Mouse (Mus musculus): ENCODE results near the gene Dpm3. TPM values are rescaled to one million over a fixed set of nuclear protein-coding genes. Genes with fewer than 3 reads are reported as not detected.

Dpm3 gene
- polyA plus RNA-seq, 1 experiment from 2014 or later: 76.4 TPM

- no peaks in the 10 kb centered on the region for H3K9me3 ChIP-seq
- peak overlapping the region; percentile 85 for H3K4me2 ChIP-seq (replicated peaks)
- peaks cover 24% of the 10 kb centered on the region for H3K36me3 ChIP-seq
- H3K9ac ChIP-seq: peak overlapping the region; percentile 77
- peak overlapping the region; percentile 80; the same call in 1 of the 2 replicates for H3K27ac ChIP-seq
- H3K4me1 ChIP-seq: peaks cover 65% of the 10 kb centered on the region
- 23% methylated on average over 12 of the region's 12 CpGs for WGBS
- H3K4me3 ChIP-seq: peak overlapping the region; percentile 64
- no peaks in the 10 kb centered on the region; the same call in 1 of the 2 replicates for H3K27me3 ChIP-seq (replicated peaks)
- no peak for ATAC-seq (ENCODE audit: low FRiP score, low read depth)
Observed at GRCm38 (mm10) chr3:89225321-89225815, 33.8 kb upstream of the Dpm3 start.

DNA sequence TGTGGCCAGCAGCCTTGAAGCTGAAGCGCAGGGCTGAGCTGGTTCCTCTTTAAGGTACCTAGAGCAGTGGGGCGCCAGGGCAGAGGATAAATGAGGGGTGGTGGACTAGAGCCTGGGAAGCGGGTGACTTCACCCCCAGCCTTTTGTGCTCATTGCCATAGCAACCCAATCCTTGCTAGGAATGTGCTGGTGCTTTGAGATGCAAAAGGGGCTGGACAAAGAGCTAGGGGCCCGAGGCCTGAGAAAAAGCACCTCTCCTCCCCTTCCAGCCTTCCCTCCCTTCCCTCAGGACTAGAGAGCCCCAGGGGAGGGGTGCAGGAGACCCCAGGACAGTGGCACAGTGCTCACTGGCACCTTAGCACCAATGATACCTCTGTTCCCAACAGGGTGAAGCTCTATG, 33.2 kb upstream of the Dpm3 start:
- peaks cover 23% of the 10 kb centered on the region for H3K36me3 ChIP-seq
- H3K9me3 ChIP-seq: no peaks in the 10 kb centered on the region
- peak overlapping the region; percentile 64 for H3K4me3 ChIP-seq
- 19% methylated on average over 4 of the region's 4 CpGs for WGBS
- H3K27ac ChIP-seq: peak overlapping the region; percentile 80; the same call in 1 of the 2 replicates
- peak; percentile 65 for ATAC-seq (ENCODE audit: low FRiP score, low read depth)
- H3K9ac ChIP-seq: peak overlapping the region; percentile 77
- peaks cover 65% of the 10 kb centered on the region for H3K4me1 ChIP-seq
- no peaks in the 10 kb centered on the region; the same call in 1 of the 2 replicates for H3K27me3 ChIP-seq (replicated peaks)
- peak overlapping the region; percentile 85 for H3K4me2 ChIP-seq (replicated peaks)

DNA sequence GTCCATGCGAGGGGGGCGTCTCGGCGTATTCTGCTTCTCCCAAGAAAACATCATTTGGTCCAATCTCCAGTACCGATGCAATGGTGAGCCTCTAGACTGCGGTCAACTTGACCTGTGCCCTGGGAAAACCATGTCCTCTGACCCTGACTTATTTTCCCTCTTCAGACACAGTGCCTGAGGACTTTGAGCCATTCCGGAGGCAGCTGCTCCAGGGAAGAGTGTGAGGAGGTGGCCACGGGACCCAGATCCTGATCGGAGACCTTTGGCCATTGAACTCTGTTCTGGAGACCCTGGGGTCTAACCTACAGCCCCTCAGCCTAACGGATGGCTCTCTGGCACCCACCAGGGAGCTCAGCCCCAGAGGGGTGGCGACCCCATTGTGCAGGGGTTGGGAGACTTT, 32.8 kb upstream of the Dpm3 start:
- 0 out of 2 replicates have a peak, but pooled peaks have one; percentile 1 for ATAC-seq (ENCODE audit: low FRiP score, low read depth)
- H3K27me3 ChIP-seq (replicated peaks): no peaks in the 10 kb centered on the region; the same call in 1 of the 2 replicates
- peak overlapping the region; percentile 77 for H3K9ac ChIP-seq
- H3K4me3 ChIP-seq: peak overlapping the region; percentile 64
- H3K27ac ChIP-seq: peak overlapping the region; percentile 80
- peaks cover 22% of the 10 kb centered on the region for H3K36me3 ChIP-seq
- no peaks in the 10 kb centered on the region for H3K9me3 ChIP-seq
- H3K4me2 ChIP-seq (replicated peaks): peak overlapping the region; percentile 85
- WGBS: 3% methylated on average over 11 of the region's 11 CpGs
- H3K4me1 ChIP-seq: peaks cover 65% of the 10 kb centered on the region

DNA sequence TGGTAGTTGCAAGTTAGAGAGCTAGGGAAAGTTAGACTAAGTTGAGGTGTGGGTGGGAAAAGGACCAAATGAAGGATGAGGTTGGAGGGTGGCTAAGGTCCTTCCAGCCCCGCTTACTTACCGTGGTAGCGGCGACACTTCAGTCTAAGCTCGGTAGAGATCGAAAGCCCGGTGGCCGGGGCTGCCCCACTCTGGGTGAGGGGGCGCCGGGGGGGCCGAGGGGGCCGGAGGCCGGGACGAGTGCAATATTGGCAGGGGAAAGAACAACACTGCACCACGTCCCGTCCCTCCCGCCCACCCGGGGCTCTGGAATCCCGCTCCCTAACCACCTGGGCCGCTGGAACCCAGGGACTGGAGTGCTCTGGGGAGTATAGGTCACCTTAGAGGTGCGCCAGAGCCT, 32.3 kb upstream of the Dpm3 start, which contains the start of gene Mtx1:
TSS of gene Mtx1 (minus strand) at position 189 of the 400 bp plus-strand sequence.
- no peaks in the 10 kb centered on the region; the same call in 1 of the 2 replicates for H3K27me3 ChIP-seq (replicated peaks)
- ATAC-seq (ENCODE audit: low FRiP score, low read depth): peak; percentile 4; the same call in 1 of the 2 replicates
- peak within 1 kb of the TSS; percentile 85 for H3K4me2 ChIP-seq (replicated peaks)
- H3K4me1 ChIP-seq: peaks cover 65% of the 10 kb centered on the region
- peak within 1 kb of the TSS; percentile 77 for H3K9ac ChIP-seq
- H3K9me3 ChIP-seq: no peaks in the 10 kb centered on the region
- peak within 1 kb of the TSS; percentile 80 for H3K27ac ChIP-seq
- 2% methylated on average over 21 of the region's 21 CpGs for WGBS
- H3K36me3 ChIP-seq: peaks cover 22% of the 10 kb centered on the region
- H3K4me3 ChIP-seq: peak within 1 kb of the TSS; percentile 64

- peaks cover 21% of the 10 kb centered on the region for H3K36me3 ChIP-seq
- 2% methylated on average over 41 of the region's 41 CpGs for WGBS
- peaks cover 65% of the 10 kb centered on the region for H3K4me1 ChIP-seq
Observed at GRCm38 (mm10) chr3:89227307-89228179, 31.6 kb upstream of the Dpm3 start.

DNA sequence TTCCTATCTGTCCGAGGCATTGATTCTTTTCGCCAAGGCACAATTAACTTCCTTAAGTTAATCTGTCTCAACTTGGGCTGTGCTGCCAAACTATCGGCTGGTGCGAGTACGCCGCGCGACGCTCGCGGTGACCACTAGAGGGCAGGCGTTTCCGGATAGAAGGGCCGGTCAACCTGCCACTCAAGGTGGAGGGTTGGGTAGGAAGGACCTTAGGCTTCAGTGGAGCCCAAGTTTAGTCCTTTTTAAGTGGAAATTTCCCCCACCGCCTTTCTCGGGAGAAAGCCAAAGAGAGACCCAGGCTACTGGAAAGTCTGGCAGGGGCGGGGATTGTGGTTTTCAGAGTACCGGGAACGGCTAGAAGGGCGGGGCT, 31.0 kb upstream of the Dpm3 start:
- peak; percentile 26; the same call in 1 of the 2 replicates for ATAC-seq (ENCODE audit: low FRiP score, low read depth)
- no peak overlapping the region for H3K27ac ChIP-seq
- 0 out of 2 replicates have a peak overlapping the region, but pooled peaks have one; percentile 17 for H3K9ac ChIP-seq
- H3K4me2 ChIP-seq (replicated peaks): peak overlapping the region; percentile 85
- H3K4me3 ChIP-seq: peak overlapping the region; percentile 64
- H3K4me1 ChIP-seq: peaks cover 59% of the 10 kb centered on the region
- peaks cover 15% of the 10 kb centered on the region for H3K36me3 ChIP-seq
- H3K9me3 ChIP-seq: no peaks in the 10 kb centered on the region
- WGBS: under 1% methylated on average over 20 of the region's 20 CpGs
- H3K27me3 ChIP-seq (replicated peaks): no peaks in the 10 kb centered on the region; the same call in 1 of the 2 replicates

More at GRCm38 (mm10) chr3:89227307-89228179, 31.6 kb upstream of the Dpm3 start:
- peak overlapping the region; percentile 77 for H3K9ac ChIP-seq
- peak overlapping the region; percentile 80 for H3K27ac ChIP-seq
- H3K9me3 ChIP-seq: no peaks in the 10 kb centered on the region
- H3K4me3 ChIP-seq: peak overlapping the region; percentile 64
- H3K27me3 ChIP-seq (replicated peaks): no peaks in the 10 kb centered on the region; the same call in 1 of the 2 replicates
- peak overlapping the region; percentile 85 for H3K4me2 ChIP-seq (replicated peaks)
- peak; percentile 69 for ATAC-seq (ENCODE audit: low FRiP score, low read depth)

GRCm38 (mm10) chr3:89228836-89229235, 30.3 kb upstream of the Dpm3 start, which contains the start of gene Muc1:
TSS of gene Muc1 (plus strand) at chr3:89229057.
- WGBS: 32% methylated on average over 10 of the region's 10 CpGs
- Histone ChIP-seq H3K4me1 (peaks cover 52% of the 10 kb centered on the region), H3K27ac (no peak within 1 kb of the TSS; the same call in 1 of the 2 replicates), H3K36me3 (peaks cover 15% of the 10 kb centered on the region), H3K9me3 (no peaks in the 10 kb centered on the region), H3K4me3 (peak within 1 kb of the TSS; percentile 64), H3K4me2 (replicated peaks) (peak within 1 kb of the TSS; percentile 85), H3K27me3 (replicated peaks) (no peaks in the 10 kb centered on the region; the same call in 1 of the 2 replicates), H3K9ac (0 out of 2 replicates have a peak within 1 kb of the TSS, but pooled peaks have one; percentile 17)
- ATAC-seq (ENCODE audit: low FRiP score, low read depth): no peak

DNA sequence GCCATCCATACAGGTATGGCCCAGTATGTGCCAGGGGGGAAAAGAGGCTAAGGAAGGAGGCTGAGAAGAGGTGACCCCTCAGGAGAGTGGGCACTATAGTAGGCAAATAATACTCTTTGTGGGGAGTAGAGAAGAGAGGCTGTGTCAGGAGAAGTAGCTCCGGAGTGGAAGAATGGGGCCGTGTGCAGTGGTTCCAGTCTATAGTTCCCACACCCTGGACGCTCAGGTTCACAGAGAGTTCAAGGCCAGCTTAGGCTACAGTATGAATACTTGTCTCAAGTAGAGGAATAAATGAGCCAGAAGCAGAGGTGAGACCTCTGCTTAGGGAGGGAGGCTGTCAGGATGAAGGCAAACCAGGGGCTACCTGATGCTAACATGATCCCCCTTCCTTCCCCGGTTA, 29.9 kb upstream of the Dpm3 start:
- peaks cover 47% of the 10 kb centered on the region for H3K4me1 ChIP-seq
- H3K9ac ChIP-seq: no peak overlapping the region
- peaks cover 15% of the 10 kb centered on the region for H3K36me3 ChIP-seq
- H3K4me2 ChIP-seq (replicated peaks): peak overlapping the region; percentile 85; the same call in 1 of the 2 replicates
- H3K27me3 ChIP-seq (replicated peaks): no peaks in the 10 kb centered on the region; the same call in 1 of the 2 replicates
- H3K9me3 ChIP-seq: no peaks in the 10 kb centered on the region
- no peak for ATAC-seq (ENCODE audit: low FRiP score, low read depth)
- no peak overlapping the region for H3K4me3 ChIP-seq
- WGBS: 60% methylated on average over 4 of the region's 4 CpGs
- H3K27ac ChIP-seq: no peak overlapping the region

GRCm38 (mm10) chr3:89230561-89230960, 28.6 kb upstream of the Dpm3 start:
- no peak for ATAC-seq (ENCODE audit: low FRiP score, low read depth)
- H3K4me2 ChIP-seq (replicated peaks): no peak overlapping the region
- WGBS: 86% methylated on average over 2 of the region's 2 CpGs

GRCm38 (mm10) chr3:89231345-89231744, 27.8 kb upstream of the Dpm3 start:
- H3K9me3 ChIP-seq: no peaks in the 10 kb centered on the region
- H3K36me3 ChIP-seq: peaks cover 31% of the 10 kb centered on the region
- no peak overlapping the region for H3K9ac ChIP-seq
- no peaks in the 10 kb centered on the region; the same call in 1 of the 2 replicates for H3K27me3 ChIP-seq (replicated peaks)
- H3K4me3 ChIP-seq: no peak overlapping the region
- H3K4me1 ChIP-seq: peaks cover 28% of the 10 kb centered on the region
- ATAC-seq (ENCODE audit: low FRiP score, low read depth): no peak
- WGBS: 82% methylated on average over 7 of the region's 7 CpGs
- H3K27ac ChIP-seq: no peak overlapping the region
- H3K4me2 ChIP-seq (replicated peaks): no peak overlapping the region

More at GRCm38 (mm10) chr3:89230561-89230960, 28.6 kb upstream of the Dpm3 start:
- Histone ChIP-seq H3K4me1 (peaks cover 36% of the 10 kb centered on the region), H3K9ac (no peak overlapping the region), H3K27ac (no peak overlapping the region), H3K27me3 (replicated peaks) (no peaks in the 10 kb centered on the region; the same call in 1 of the 2 replicates), H3K9me3 (no peaks in the 10 kb centered on the region), H3K4me3 (no peak overlapping the region), H3K36me3 (peaks cover 23% of the 10 kb centered on the region)

- Histone ChIP-seq H3K4me3 (no peak overlapping the region), H3K9me3 (no peaks in the 10 kb centered on the region), H3K27me3 (replicated peaks) (no peaks in the 10 kb centered on the region; the same call in 1 of the 2 replicates), H3K36me3 (peaks cover 35% of the 10 kb centered on the region), H3K4me2 (replicated peaks) (no peak overlapping the region), H3K9ac (no peak overlapping the region), H3K27ac (no peak overlapping the region), H3K4me1 (peaks cover 23% of the 10 kb centered on the region)
- WGBS: 77% methylated on average over 16 of the region's 16 CpGs
- ATAC-seq (ENCODE audit: low FRiP score, low read depth): no peak
Observed at GRCm38 (mm10) chr3:89231772-89232275, 27.3 kb upstream of the Dpm3 start.

Measured in neural tube, embryonic 12.5 days (tissue).